Mouse (Mus musculus) cortical plate, adult 2 months (tissue): ENCODE data around the gene Hlcs.

Experiments
- CTCF ChIP-seq: fragments of 200-500 bp; IDR thresholded peaks from 2 replicates; pipeline ENCODE4 v1.5.1; 2011; ENCODE audit warnings: mild to moderate bottlenecking, control low read depth, low read length; ENCODE audit not compliant: insufficient read depth; ENCODE audit errors: extremely low read depth
- POLR2A ChIP-seq: fragments of 200-500 bp; IDR thresholded peaks from 2 replicates; pipeline ENCODE4 v1.6.1; 2011; ENCODE audit warnings: mild to moderate bottlenecking, low read length, control low read depth; ENCODE audit not compliant: insufficient read depth; ENCODE audit errors: extremely low read depth

DNA sequence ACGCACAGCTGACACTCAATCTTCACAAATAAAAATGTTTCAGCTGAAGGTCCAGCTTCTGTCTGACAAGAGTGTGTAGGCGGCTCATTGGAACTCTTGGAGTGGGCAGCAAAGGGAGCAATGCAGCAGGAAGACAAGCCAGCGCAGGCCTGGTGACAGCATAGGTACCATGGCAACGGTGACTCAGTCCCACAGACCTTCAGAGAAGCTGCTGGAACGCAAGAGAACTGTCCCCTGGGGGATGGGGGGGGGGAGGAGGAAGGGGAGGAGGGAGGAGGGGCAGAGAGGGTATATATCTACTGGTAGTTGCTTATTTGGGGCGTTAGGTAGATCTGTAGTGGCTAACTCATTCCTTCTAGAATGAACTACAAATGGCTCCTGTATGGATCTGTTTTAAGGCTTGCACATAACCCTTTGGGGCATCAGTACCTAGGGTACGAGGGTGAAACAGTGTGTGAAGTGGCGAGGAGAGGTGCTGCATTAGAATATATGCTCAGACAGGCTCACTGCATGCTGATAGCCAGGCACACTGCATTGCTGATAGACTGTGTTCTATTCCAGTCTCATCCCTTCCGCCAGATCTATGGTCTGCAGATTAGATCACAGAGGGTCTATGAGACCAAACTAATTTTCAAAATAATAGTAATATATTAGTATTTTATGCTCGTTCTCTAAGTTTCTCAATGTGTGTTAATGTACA is 49.0 kb upstream of the Hlcs start:
- no peak for TF ChIP-seq CTCF
- TF ChIP-seq POLR2A = no peak
